Mouse (Mus musculus): ENCODE data around the gene Scgb1b17. TPM values are rescaled to one million over a fixed set of nuclear protein-coding genes. Genes with fewer than 3 reads are reported as not detected.
"Not testable (repeated sequence)": the region's sequence is repeated elsewhere in the genome, so short reads cannot be mapped to it uniquely, and the experiment has no call there.

The Scgb1b17 gene
- polyA plus RNA-seq (2015; fragmentation: Nextera tagmentation; extraction: Ambion mirVana), result not detected in 2 replicates

DNA sequence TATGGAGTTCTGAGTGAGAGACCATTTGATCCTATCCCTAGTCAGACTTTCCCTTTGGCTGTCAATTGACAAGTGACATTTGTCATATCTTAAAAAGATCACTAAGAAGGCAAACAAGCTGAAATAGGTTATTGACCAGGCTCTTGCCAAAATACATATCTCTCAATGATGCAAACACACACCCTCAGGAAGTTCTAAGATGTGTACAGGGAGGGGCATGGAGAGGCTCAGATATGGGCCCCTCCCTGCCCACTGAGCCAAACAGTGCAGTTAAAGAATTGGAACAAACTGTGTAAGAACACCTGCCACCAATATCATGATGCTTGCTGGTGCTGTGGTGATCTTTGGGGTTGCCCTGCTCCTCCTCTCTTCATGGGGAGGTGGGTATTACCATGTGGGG lies at the start of gene Scgb1b17:
Scgb1b17 (plus strand) TSS at position 301 of the 400 bp plus-strand sequence.
- not testable (repeated sequence) for H3K36me3 ChIP-seq (ENCODE audit: control insufficient read depth, insufficient read depth); H3K9me3 ChIP-seq (ENCODE audit: control insufficient read depth); H3K27ac ChIP-seq (ENCODE audit: low read depth, low read length); H3K27me3 ChIP-seq (replicated peaks; ENCODE audit: control insufficient read depth, insufficient read depth, low read length); H3K4me3 ChIP-seq (ENCODE audit: low read depth, low read length); H3K4me1 ChIP-seq (replicated peaks; ENCODE audit: control insufficient read depth, insufficient read depth, low read length); ATAC-seq; H3K4me2 ChIP-seq (replicated peaks; ENCODE audit: low read depth); H3K9ac ChIP-seq (ENCODE audit: low read depth, low read length)

GRCm38 (mm10) chr7:33056461-33056860 lies 6.8 kb upstream of the Scgb1b17 start, which contains the start of gene Scgb2b17:
Scgb2b17 (minus strand) TSS chr7:33056561.
- not testable (repeated sequence) for H3K27ac ChIP-seq (ENCODE audit: low read depth, low read length); H3K27me3 ChIP-seq (replicated peaks; ENCODE audit: control insufficient read depth, insufficient read depth, low read length); H3K36me3 ChIP-seq (ENCODE audit: control insufficient read depth, insufficient read depth); H3K9ac ChIP-seq (ENCODE audit: low read depth, low read length); H3K4me2 ChIP-seq (replicated peaks; ENCODE audit: low read depth); H3K9me3 ChIP-seq (ENCODE audit: control insufficient read depth); ATAC-seq; H3K4me1 ChIP-seq (replicated peaks; ENCODE audit: control insufficient read depth, insufficient read depth, low read length); H3K4me3 ChIP-seq (ENCODE audit: low read depth, low read length)

Other genes starting within 250 kb of the Scgb1b17 start
- gene Scgb2b15, start 233.8 kb upstream of the Scgb1b17 start, polyA plus RNA-seq (2015; fragmentation: Nextera tagmentation; extraction: Ambion mirVana), result not detected in 2 replicates
- not detected in 2 replicates for gene Scgb1b15, start 226.9 kb upstream of the Scgb1b17 start, polyA plus RNA-seq (2015; fragmentation: Nextera tagmentation; extraction: Ambion mirVana)
- not detected in 2 replicates for gene Scgb2b17, start 6.9 kb upstream of the Scgb1b17 start, polyA plus RNA-seq (2015; fragmentation: Nextera tagmentation; extraction: Ambion mirVana)
- gene Scgb2b18, start 110.4 kb downstream of the Scgb1b17 start, polyA plus RNA-seq (2015; fragmentation: Nextera tagmentation; extraction: Ambion mirVana), result not detected in 2 replicates
- gene Scgb1b18, start 122.1 kb downstream of the Scgb1b17 start, polyA plus RNA-seq (2015; fragmentation: Nextera tagmentation; extraction: Ambion mirVana), result not detected in 2 replicates
- not detected in 2 replicates for gene Scgb2b19, start 216.9 kb downstream of the Scgb1b17 start, polyA plus RNA-seq (2015; fragmentation: Nextera tagmentation; extraction: Ambion mirVana)
- gene Scgb1b19, start 223.8 kb downstream of the Scgb1b17 start, polyA plus RNA-seq (2015; fragmentation: Nextera tagmentation; extraction: Ambion mirVana), result not detected in 2 replicates